Mouse (Mus musculus): ENCODE results near the gene Il11ra1.
"Not testable (repeated sequence)": the region's sequence is repeated elsewhere in the genome, so short reads cannot be mapped to it uniquely, and the experiment has no call there.

DNA sequence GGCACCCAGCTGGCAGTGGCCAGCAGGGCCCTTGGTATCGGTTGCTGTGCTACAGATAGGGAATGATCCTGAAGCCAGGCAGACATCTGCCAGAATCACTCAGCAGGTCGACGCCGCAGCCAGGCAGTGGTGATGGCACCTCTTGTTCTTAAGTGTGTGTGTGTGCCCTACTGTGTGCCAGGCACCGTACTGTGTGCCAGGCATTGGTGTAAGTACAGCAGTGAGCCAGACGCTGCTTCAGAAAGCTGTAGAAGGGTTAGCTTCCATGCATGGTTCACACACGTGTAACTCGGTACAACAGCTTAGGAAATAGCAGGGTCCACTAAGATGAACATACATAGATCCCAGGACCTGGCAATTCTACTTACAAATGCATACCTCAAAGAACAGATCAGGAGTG lies 435 bp downstream of the Il11ra1 start:
- not testable (repeated sequence) for TF ChIP-seq USF1 (IDR thresholded peaks at IDR 0.05; ENCODE audit: low read depth); POLR2A (IDR thresholded peaks at IDR 0.05; ENCODE audit: insufficient read length, low read depth); POLR2AphosphoS2 (IDR thresholded peaks at IDR 0.05; ENCODE audit: insufficient read length, low read depth); MYOG (IDR thresholded peaks at IDR 0.05; ENCODE audit: control insufficient read depth in 1 of 3, insufficient read depth in 1 of 3, insufficient read length in 2 of 3, low read depth in 2 of 3); CEBPB (IDR thresholded peaks at IDR 0.05; ENCODE audit: insufficient read depth, poor library complexity, severe bottlenecking); REST (IDR thresholded peaks at IDR 0.05; ENCODE audit: insufficient read depth, insufficient read length)

Measured in myocyte (in vitro differentiated cells).